Mouse (Mus musculus): ENCODE measurements around the gene Ddx54. TPM values are rescaled to one million over a fixed set of nuclear protein-coding genes. Genes with fewer than 3 reads are reported as not detected.

Gene Ddx54
- 14.9 and 16.6 TPM in 2 replicates for polyA plus RNA-seq (2012; rRNA removed)

- H3K4me3 ChIP-seq (ENCODE audit: control insufficient read depth, low read depth, low read length), result peak within 1 kb of the TSS; percentile 96
These were observed at the start of gene Ddx54, which contains the start of gene Rita1 for GRCm38 (mm10) chr5:120612442-120612821. TSS of gene Ddx54 (plus strand) at chr5:120612739. TSS of gene Rita1 (minus strand) at chr5:120612589.

GRCm38 (mm10) chr5:120562956-120563913 lies 49.3 kb upstream of the Ddx54 start:
- H3K4me1 ChIP-seq (ENCODE audit: control insufficient read depth, insufficient read depth, low read length), result peaks cover 7% of the 10 kb centered on the region
- H3K27ac ChIP-seq (ENCODE audit: control insufficient read depth, insufficient read depth, low read depth, low read length), result peak overlapping the region; percentile 43
- H3K4me3 ChIP-seq (ENCODE audit: control insufficient read depth, low read depth, low read length), result no peak overlapping the region
- TF ChIP-seq CTCF (IDR thresholded peaks at IDR 0.05; ENCODE audit: control insufficient read depth, insufficient read depth, insufficient replicate concordance, low read depth, low read length), result no peak
- 0 out of 2 replicates have a peak, but pooled peaks have one; percentile 5 for TF ChIP-seq POLR2A (IDR thresholded peaks at IDR 0.05; ENCODE audit: control insufficient read depth, low read depth, low read length)
- no peaks in the 10 kb centered on the region for H3K27me3 ChIP-seq (ENCODE audit: control insufficient read depth, insufficient read depth, low read length)
- H3K36me3 ChIP-seq (ENCODE audit: control insufficient read depth, insufficient read depth, low read length), result no peaks in the 10 kb centered on the region

More at GRCm38 (mm10) chr5:120612442-120612821, at the start of gene Ddx54, which contains the start of gene Rita1:
- H3K27me3 ChIP-seq (ENCODE audit: control insufficient read depth, insufficient read depth, low read length), result no peaks in the 10 kb centered on the region
- H3K4me1 ChIP-seq (ENCODE audit: control insufficient read depth, insufficient read depth, low read length), result peaks cover 17% of the 10 kb centered on the region
- H3K27ac ChIP-seq (ENCODE audit: control insufficient read depth, insufficient read depth, low read depth, low read length), result peak within 1 kb of the TSS; percentile 92
- TF ChIP-seq POLR2A (IDR thresholded peaks at IDR 0.05; ENCODE audit: control insufficient read depth, low read depth, low read length) (peak; percentile 65; the same call in 1 of the 2 replicates), CTCF (IDR thresholded peaks at IDR 0.05; ENCODE audit: control insufficient read depth, insufficient read depth, insufficient replicate concordance, low read depth, low read length) (no peak)
- no peaks in the 10 kb centered on the region for H3K36me3 ChIP-seq (ENCODE audit: control insufficient read depth, insufficient read depth, low read length)

GRCm38 (mm10) chr5:120563914-120564311 lies 48.6 kb upstream of the Ddx54 start:
- Histone ChIP-seq H3K36me3 (ENCODE audit: control insufficient read depth, insufficient read depth, low read length) (no peaks in the 10 kb centered on the region), H3K4me1 (ENCODE audit: control insufficient read depth, insufficient read depth, low read length) (peaks cover 7% of the 10 kb centered on the region), H3K27ac (ENCODE audit: control insufficient read depth, insufficient read depth, low read depth, low read length) (no peak overlapping the region), H3K4me3 (ENCODE audit: control insufficient read depth, low read depth, low read length) (no peak overlapping the region), H3K27me3 (ENCODE audit: control insufficient read depth, insufficient read depth, low read length) (no peaks in the 10 kb centered on the region)
- TF ChIP-seq POLR2A (IDR thresholded peaks at IDR 0.05; ENCODE audit: control insufficient read depth, low read depth, low read length) (no peak), CTCF (IDR thresholded peaks at IDR 0.05; ENCODE audit: control insufficient read depth, insufficient read depth, insufficient replicate concordance, low read depth, low read length) (no peak)

GRCm38 (mm10) chr5:120565171-120565905 lies 47.2 kb upstream of the Ddx54 start:
- Histone ChIP-seq H3K4me1 (ENCODE audit: control insufficient read depth, insufficient read depth, low read length) (peaks cover 7% of the 10 kb centered on the region), H3K27ac (ENCODE audit: control insufficient read depth, insufficient read depth, low read depth, low read length) (no peak overlapping the region), H3K27me3 (ENCODE audit: control insufficient read depth, insufficient read depth, low read length) (no peaks in the 10 kb centered on the region), H3K36me3 (ENCODE audit: control insufficient read depth, insufficient read depth, low read length) (no peaks in the 10 kb centered on the region), H3K4me3 (ENCODE audit: control insufficient read depth, low read depth, low read length) (no peak overlapping the region)
- TF ChIP-seq CTCF (IDR thresholded peaks at IDR 0.05; ENCODE audit: control insufficient read depth, insufficient read depth, insufficient replicate concordance, low read depth, low read length) (no peak), POLR2A (IDR thresholded peaks at IDR 0.05; ENCODE audit: control insufficient read depth, low read depth, low read length) (no peak)

- Histone ChIP-seq H3K4me3 (ENCODE audit: control insufficient read depth, low read depth, low read length) (no peak overlapping the region), H3K4me1 (ENCODE audit: control insufficient read depth, insufficient read depth, low read length) (peaks cover 7% of the 10 kb centered on the region), H3K36me3 (ENCODE audit: control insufficient read depth, insufficient read depth, low read length) (no peaks in the 10 kb centered on the region), H3K27ac (ENCODE audit: control insufficient read depth, insufficient read depth, low read depth, low read length) (no peak overlapping the region), H3K27me3 (ENCODE audit: control insufficient read depth, insufficient read depth, low read length) (no peaks in the 10 kb centered on the region)
- TF ChIP-seq POLR2A (IDR thresholded peaks at IDR 0.05; ENCODE audit: control insufficient read depth, low read depth, low read length) (no peak), CTCF (IDR thresholded peaks at IDR 0.05; ENCODE audit: control insufficient read depth, insufficient read depth, insufficient replicate concordance, low read depth, low read length) (no peak)
These were observed 46.4 kb upstream of the Ddx54 start for GRCm38 (mm10) chr5:120566101-120566500.

GRCm38 (mm10) chr5:120566681-120567252 lies 45.8 kb upstream of the Ddx54 start:
- no peak for TF ChIP-seq CTCF (IDR thresholded peaks at IDR 0.05; ENCODE audit: control insufficient read depth, insufficient read depth, insufficient replicate concordance, low read depth, low read length)
- TF ChIP-seq POLR2A (IDR thresholded peaks at IDR 0.05; ENCODE audit: control insufficient read depth, low read depth, low read length), result no peak
- H3K27me3 ChIP-seq (ENCODE audit: control insufficient read depth, insufficient read depth, low read length), result no peaks in the 10 kb centered on the region
- no peaks in the 10 kb centered on the region for H3K36me3 ChIP-seq (ENCODE audit: control insufficient read depth, insufficient read depth, low read length)
- no peak overlapping the region for H3K4me3 ChIP-seq (ENCODE audit: control insufficient read depth, low read depth, low read length)
- peak overlapping the region; percentile 1; the same call in 1 of the 2 replicates for H3K27ac ChIP-seq (ENCODE audit: control insufficient read depth, insufficient read depth, low read depth, low read length)
- peaks cover 7% of the 10 kb centered on the region for H3K4me1 ChIP-seq (ENCODE audit: control insufficient read depth, insufficient read depth, low read length)

Data from testis, adult 2 months (tissue).